Mouse (Mus musculus) induced T-regulatory cell, adult 2 months (primary cell): Measurements from ENCODE around the gene Hspb9.

Experiments used
- DNase-seq: peaks from one replicate; pipeline ENCODE4 v3.0.0-alpha.2; 2012; ENCODE audit warnings: low read depth

Gene Hspb9

GRCm38 (mm10) chr11:100705095-100705747 lies 8.4 kb upstream of the Hspb9 start:
- no peak for DNase-seq

GRCm38 (mm10) chr11:100709201-100709810 lies 4.3 kb upstream of the Hspb9 start:
- DNase-seq: no peak

- DNase-seq: no peak
Measured at GRCm38 (mm10) chr11:100710528-100710927, 3.1 kb upstream of the Hspb9 start.

- DNase-seq: no peak
Measured at GRCm38 (mm10) chr11:100710977-100711376, 2.7 kb upstream of the Hspb9 start.

GRCm38 (mm10) chr11:100711783-100712615 lies 1.7 kb upstream of the Hspb9 start, which contains the start of gene Kat2a:
TSS of gene Kat2a (minus strand) at chr11:100712465.
- peak; percentile 78 for DNase-seq

- no peak for DNase-seq
Measured at GRCm38 (mm10) chr11:100713174-100713573, 476 bp upstream of the Hspb9 start.

GRCm38 (mm10) chr11:100714534-100714915 lies 875 bp downstream of the Hspb9 start:
- peak; percentile 87 for DNase-seq

- DNase-seq: no peak
Measured at GRCm38 (mm10) chr11:100714948-100715347, 1.3 kb downstream of the Hspb9 start.

- DNase-seq: no peak
Measured at GRCm38 (mm10) chr11:100716649-100717048, 3.0 kb downstream of the Hspb9 start.

GRCm38 (mm10) chr11:100718462-100718861 lies 4.8 kb downstream of the Hspb9 start:
- no peak for DNase-seq

GRCm38 (mm10) chr11:100718866-100719265 lies 5.2 kb downstream of the Hspb9 start:
- no peak for DNase-seq

GRCm38 (mm10) chr11:100719312-100719711 lies 5.7 kb downstream of the Hspb9 start:
- DNase-seq: no peak

- no peak for DNase-seq
Measured at GRCm38 (mm10) chr11:100719893-100720292, 6.2 kb downstream of the Hspb9 start.

GRCm38 (mm10) chr11:100720345-100720744 lies 6.7 kb downstream of the Hspb9 start:
- no peak for DNase-seq

- no peak for DNase-seq
Measured at GRCm38 (mm10) chr11:100721254-100721653, 7.6 kb downstream of the Hspb9 start.

- no peak for DNase-seq
Measured at GRCm38 (mm10) chr11:100721776-100722492, 8.3 kb downstream of the Hspb9 start.

GRCm38 (mm10) chr11:100722493-100723028 lies 8.9 kb downstream of the Hspb9 start:
- DNase-seq: no peak

GRCm38 (mm10) chr11:100724919-100725512 lies 11.4 kb downstream of the Hspb9 start:
- DNase-seq: no peak

- no peak for DNase-seq
Measured at GRCm38 (mm10) chr11:100727201-100727600, 13.6 kb downstream of the Hspb9 start.

GRCm38 (mm10) chr11:100728601-100729000 lies 15.0 kb downstream of the Hspb9 start:
- DNase-seq: no peak

- peak; percentile 39 for DNase-seq
Measured at GRCm38 (mm10) chr11:100729976-100730375, 16.3 kb downstream of the Hspb9 start.
